Mouse (Mus musculus) lung, postnatal 0 days (tissue): Measurements from ENCODE around the gene Rsf1. TPM values are rescaled to one million over a fixed set of nuclear protein-coding genes. Genes with fewer than 3 reads are reported as not detected.
A peak's percentile ranks its signal among the peaks of the same experiment; 100 is the strongest.

Experiments
- ATAC-seq: fragments of 200-750 bp; cut with Nextera tagmentation; 2 replicates; pipeline ENCODE4 v1.8.0; 2017; ENCODE audit warnings: moderate library complexity
- DNase-seq: peaks from one replicate; pipeline ENCODE4 v3.0.0-alpha.2; 2016; ENCODE audit warnings: low spot score
- H3K27ac ChIP-seq: fragments of 300-500 bp; sonication (generic); 2 replicates; pipeline ENCODE4 v1.5.1; 2014; ENCODE audit warnings: antibody characterized with exemption, mild to moderate bottlenecking, low read length, mixed read lengths
- H3K27me3 ChIP-seq: fragments of 300-500 bp; sonication (generic); replicated peaks from 2 replicates; pipeline ENCODE4 v1.6.1; 2014; ENCODE audit warnings: low read length, mixed read lengths; ENCODE audit not compliant: insufficient read depth
- H3K36me3 ChIP-seq: fragments of 300-500 bp; sonication (generic); 2 replicates; pipeline ENCODE4 v1.6.1; 2014; ENCODE audit warnings: low read length, mixed read lengths; ENCODE audit not compliant: insufficient read depth
- H3K4me1 ChIP-seq: fragments of 300-500 bp; sonication (generic); 2 replicates; pipeline ENCODE4 v1.6.1; 2014; ENCODE audit warnings: antibody characterized with exemption, low read depth, low read length, mixed read lengths; ENCODE audit not compliant: insufficient read depth
- H3K4me2 ChIP-seq: fragments of 300-500 bp; sonication (generic); replicated peaks from 2 replicates; pipeline ENCODE4 v1.6.1; 2014; ENCODE audit warnings: low read depth, mild to moderate bottlenecking, low read length, moderate library complexity, mixed read lengths
- H3K4me3 ChIP-seq: fragments of 300-500 bp; sonication (generic); 2 replicates; pipeline ENCODE4 v1.5.1; 2014; ENCODE audit warnings: low read depth, low read length
- H3K9ac ChIP-seq: fragments of 300-500 bp; sonication (generic); replicated peaks from 2 replicates; pipeline ENCODE4 v1.6.1; 2014; ENCODE audit warnings: low read depth, mild to moderate bottlenecking
- H3K9me3 ChIP-seq: fragments of 300-500 bp; sonication (generic); 2 replicates; pipeline ENCODE4 v1.6.1; 2016; ENCODE audit warnings: low read length, mixed read lengths
- CTCF ChIP-seq: IDR thresholded peaks from 2 replicates; pipeline ENCODE4 v1.5.1; 2016; ENCODE audit warnings: antibody characterized with exemption, mild to moderate bottlenecking
- EP300 ChIP-seq: IDR thresholded peaks from 2 replicates; pipeline ENCODE4 v1.6.1; 2016; ENCODE audit warnings: antibody characterized with exemption, mild to moderate bottlenecking, control low read depth
- whole genome bisulfite sequencing: fragments of 180-500 bp; shearing (Covaris S2); extraction: QIAGEN DNeasy Blood & Tissue Kit; methylation state at CpG from one replicate; pipeline ENCODE4 v1.1.7; 2014; 5-methylcytosine and 5-hydroxymethylcytosine counted together
- polyA plus RNA-seq: library from polyadenylated mRNA; unstranded; fragments of >200 nt; fragmentation: Nextera tagmentation; extraction: Ambion mirVana; gene quantifications from 2 replicates; pipeline ENCODE4 v1.2.1, GENCODE M21; 2015

The Rsf1 gene
- polyA plus RNA-seq, 1 experiment from 2014 or later = 16.2 TPM

DNA sequence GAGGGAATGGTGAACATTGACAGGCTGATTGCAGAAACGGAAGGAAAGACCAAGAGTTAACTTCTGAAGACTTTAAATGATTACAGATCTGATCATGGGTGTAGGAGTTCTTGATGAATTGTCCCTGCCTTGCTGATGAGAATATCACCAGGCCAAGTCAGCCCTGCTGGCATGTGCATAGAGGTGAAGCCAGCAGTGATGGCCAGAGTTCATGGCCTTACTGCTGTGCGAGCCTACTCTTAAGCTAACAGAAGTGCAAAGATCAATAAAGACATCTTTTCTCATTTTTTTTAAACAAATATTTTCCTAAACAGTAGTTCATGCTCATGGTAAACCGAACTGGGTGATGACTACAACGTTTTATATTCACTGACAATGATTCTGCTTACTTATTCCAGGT lies 71.0 kb downstream of the Rsf1 start:
- TF ChIP-seq EP300 = no peak
- TF ChIP-seq CTCF = no peak
- no peak overlapping the region for H3K4me2 ChIP-seq
- no peak overlapping the region for H3K9ac ChIP-seq
- ATAC-seq (no peak), DNase-seq (no peak)
- no peak overlapping the region for H3K27ac ChIP-seq
- no peaks in the 10 kb centered on the region for H3K27me3 ChIP-seq
- H3K36me3 ChIP-seq = no peaks in the 10 kb centered on the region; the same call in 1 of the 2 replicates
- no peaks in the 10 kb centered on the region for H3K4me1 ChIP-seq
- H3K4me3 ChIP-seq = no peak overlapping the region
- 85% methylated on average over 4 of the region's 4 CpGs for WGBS
- no peaks in the 10 kb centered on the region for H3K9me3 ChIP-seq

DNA sequence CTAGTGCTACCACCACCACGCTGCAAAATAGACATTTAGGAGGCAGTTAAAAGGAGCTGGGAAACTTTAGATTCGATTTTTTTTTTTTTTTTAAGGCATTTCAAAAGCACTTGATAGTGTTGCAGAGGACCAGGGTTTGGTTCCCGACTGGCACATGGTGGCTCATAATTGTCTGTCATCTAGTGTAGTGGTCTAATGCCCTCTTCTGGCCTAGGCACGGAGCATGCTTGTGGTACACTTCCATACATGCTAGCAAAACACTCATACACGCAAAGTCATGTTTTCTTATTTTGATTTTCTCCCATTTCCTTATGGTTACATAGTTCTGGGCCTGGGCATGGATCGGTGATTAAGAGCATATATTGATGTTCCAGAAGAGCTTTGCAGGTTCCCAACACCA lies 76.5 kb downstream of the Rsf1 start:
- Histone ChIP-seq H3K9me3 (no peaks in the 10 kb centered on the region), H3K27me3 (no peaks in the 10 kb centered on the region), H3K9ac (no peak overlapping the region), H3K4me3 (no peak overlapping the region), H3K36me3 (peaks cover under 1% of the 10 kb centered on the region; the same call in 1 of the 2 replicates), H3K4me1 (no peaks in the 10 kb centered on the region), H3K27ac (no peak overlapping the region), H3K4me2 (no peak overlapping the region)
- DNase-seq = no peak
- no peak for ATAC-seq
- TF ChIP-seq EP300 = no peak
- TF ChIP-seq CTCF = peak; percentile 48
- 90% methylated on average over 6 of the region's 6 CpGs for WGBS

GRCm38 (mm10) chr7:97661634-97662033 lies 81.9 kb downstream of the Rsf1 start:
- ATAC-seq = no peak
- H3K27me3 ChIP-seq = no peaks in the 10 kb centered on the region
- 92% methylated on average over 4 of the region's 4 CpGs for WGBS

DNA sequence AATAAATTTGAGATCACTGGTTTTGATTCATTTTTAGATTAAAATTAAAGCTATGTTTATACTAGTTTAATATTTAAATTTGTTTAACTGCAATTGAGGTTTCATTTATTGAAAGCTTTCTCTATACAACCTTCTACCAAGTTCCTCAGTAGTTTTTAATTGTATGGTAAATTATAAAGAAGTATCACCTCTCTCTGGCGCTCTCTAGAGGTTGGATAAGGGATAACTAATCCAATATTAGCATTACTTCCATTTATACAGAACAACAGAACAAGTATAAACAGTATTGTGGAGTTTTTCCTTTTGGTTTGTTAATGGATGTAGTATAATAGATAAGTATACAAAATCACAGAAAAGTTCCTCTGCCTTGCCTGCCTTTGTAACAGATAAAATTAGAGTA lies 99.5 kb downstream of the Rsf1 start:
- Histone ChIP-seq H3K4me1 (no peaks in the 10 kb centered on the region), H3K36me3 (peaks cover 18% of the 10 kb centered on the region), H3K4me2 (no peak overlapping the region), H3K27ac (no peak overlapping the region), H3K4me3 (no peak overlapping the region), H3K9ac (no peak overlapping the region), H3K9me3 (no peaks in the 10 kb centered on the region), H3K27me3 (no peaks in the 10 kb centered on the region)
- ATAC-seq = no peak
- TF ChIP-seq CTCF (peak; percentile 58), EP300 (no peak)
- 8% methylated on average over 1 of the region's 1 CpGs for WGBS
- DNase-seq = peak; percentile 50

More at GRCm38 (mm10) chr7:97661634-97662033, 81.9 kb downstream of the Rsf1 start:
- DNase-seq = no peak
- TF ChIP-seq CTCF = no peak
- no peak for TF ChIP-seq EP300
- Histone ChIP-seq H3K9me3 (no peaks in the 10 kb centered on the region), H3K4me3 (no peak overlapping the region), H3K4me2 (no peak overlapping the region), H3K9ac (no peak overlapping the region), H3K36me3 (peaks cover 15% of the 10 kb centered on the region; the same call in 1 of the 2 replicates), H3K27ac (no peak overlapping the region), H3K4me1 (no peaks in the 10 kb centered on the region)

DNA sequence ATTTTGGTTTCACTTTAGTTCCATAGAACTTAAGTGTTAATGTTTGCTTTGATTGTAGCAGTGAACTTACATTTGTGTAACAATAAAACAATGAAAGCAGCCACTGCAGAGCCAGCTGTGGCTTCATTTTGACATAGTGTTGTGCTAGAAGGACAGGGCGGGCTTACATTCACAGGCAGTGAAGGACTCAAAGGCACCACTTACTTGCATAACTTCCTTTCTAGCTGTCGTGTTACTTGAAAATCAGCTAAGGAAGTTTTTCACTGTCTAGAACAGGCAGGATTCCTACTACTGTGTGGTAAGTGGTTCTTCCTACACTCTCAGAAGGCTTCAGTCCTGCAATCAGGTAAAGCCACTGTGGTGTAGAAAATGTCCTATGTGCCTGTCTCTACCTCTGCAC lies 108.1 kb downstream of the Rsf1 start:
- Histone ChIP-seq H3K36me3 (peaks cover 5% of the 10 kb centered on the region; the same call in 1 of the 2 replicates), H3K4me2 (no peak overlapping the region), H3K4me3 (no peak overlapping the region), H3K27ac (no peak overlapping the region), H3K9ac (no peak overlapping the region), H3K4me1 (no peaks in the 10 kb centered on the region), H3K27me3 (no peaks in the 10 kb centered on the region), H3K9me3 (no peaks in the 10 kb centered on the region)
- peak; percentile 28; the same call in 1 of the 2 replicates for ATAC-seq
- TF ChIP-seq EP300 (no peak), CTCF (no peak)
- peak; percentile 25 for DNase-seq
- 70% methylated on average over 2 of the region's 2 CpGs for WGBS

GRCm38 (mm10) chr7:97695441-97695840 lies 115.8 kb downstream of the Rsf1 start:
- ATAC-seq = no peak
- TF ChIP-seq CTCF (no peak), EP300 (no peak)
- 98% methylated on average over 1 of the region's 1 CpGs for WGBS
- H3K4me2 ChIP-seq = no peak overlapping the region
- no peaks in the 10 kb centered on the region for H3K9me3 ChIP-seq
- no peak overlapping the region for H3K27ac ChIP-seq
- no peak overlapping the region for H3K9ac ChIP-seq
- no peak overlapping the region for H3K4me3 ChIP-seq
- no peaks in the 10 kb centered on the region for H3K27me3 ChIP-seq
- H3K36me3 ChIP-seq = no peaks in the 10 kb centered on the region
- no peak for DNase-seq
- peaks cover 3% of the 10 kb centered on the region; the same call in 1 of the 2 replicates for H3K4me1 ChIP-seq

GRCm38 (mm10) chr7:97696133-97696505 lies 116.4 kb downstream of the Rsf1 start:
- 35% methylated on average over 19 of the region's 19 CpGs for WGBS

More at GRCm38 (mm10) chr7:97696133-97696505, 116.4 kb downstream of the Rsf1 start:
- DNase-seq (no peak), ATAC-seq (peak; percentile 48)
- TF ChIP-seq EP300 (no peak), CTCF (no peak)
- Histone ChIP-seq H3K4me1 (peaks cover 3% of the 10 kb centered on the region; the same call in 1 of the 2 replicates), H3K27me3 (no peaks in the 10 kb centered on the region), H3K4me3 (peak overlapping the region; percentile 79), H3K4me2 (peak overlapping the region; percentile 75), H3K36me3 (no peaks in the 10 kb centered on the region), H3K27ac (peak overlapping the region; percentile 47; the same call in 1 of the 2 replicates), H3K9ac (peak overlapping the region; percentile 75), H3K9me3 (no peaks in the 10 kb centered on the region)
